Mouse (Mus musculus): Measurements from ENCODE around the gene Ces2c.
"Not testable (repeated sequence)": the region's sequence is repeated elsewhere in the genome, so short reads cannot be mapped to it uniquely, and the experiment has no call there.

Ces2c gene

DNA sequence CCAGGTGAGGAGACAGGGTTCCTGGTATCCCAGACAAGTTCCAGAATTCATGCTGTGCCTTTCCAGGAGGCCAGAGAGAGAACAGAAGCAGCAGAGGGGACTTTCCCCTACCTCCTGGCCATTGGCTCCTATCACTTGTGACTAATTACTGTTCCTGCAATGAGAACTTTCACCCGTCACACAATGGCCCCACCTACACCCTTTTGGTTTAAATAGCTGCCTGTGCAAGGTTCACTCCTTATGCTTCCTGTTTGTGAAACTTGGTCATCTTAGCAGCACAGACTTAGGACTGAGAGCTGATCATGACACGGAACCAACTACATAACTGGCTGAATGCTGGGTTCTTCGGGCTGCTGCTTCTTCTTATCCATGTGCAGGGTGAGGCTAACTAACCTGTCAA is at the start of gene Ces2c:
TSS of gene Ces2c (plus strand) at position 238 of the 400 bp plus-strand sequence.
- peak; percentile 6 for DNase-seq (ENCODE audit: extremely low spot score, low spot score)

DNA sequence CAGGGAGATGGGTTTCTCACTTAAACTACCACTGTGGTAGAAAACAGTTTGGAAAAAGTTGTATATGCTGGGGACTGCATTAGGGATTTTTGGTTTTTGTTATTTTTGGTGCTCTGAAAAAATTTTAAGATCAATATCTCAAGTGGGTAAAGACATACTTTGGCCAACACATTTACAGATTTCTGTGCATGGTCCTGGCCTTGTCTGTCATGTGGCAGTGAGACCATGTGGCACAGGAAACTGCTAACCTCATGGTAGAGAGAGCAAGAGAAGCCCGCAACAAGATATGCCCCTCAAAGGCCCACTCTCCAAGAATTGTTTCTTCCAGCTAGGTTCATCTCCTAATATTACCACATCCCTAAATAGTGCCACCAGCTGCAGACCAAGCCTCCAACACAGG is 47.5 kb upstream of the Ces2c start:
- no peak for DNase-seq (ENCODE audit: extremely low spot score, low spot score)

GRCm38 (mm10) chr8:104806127-104806526 is 40.7 kb upstream of the Ces2c start:
- no peak for DNase-seq (ENCODE audit: extremely low spot score, low spot score)

- DNase-seq (ENCODE audit: extremely low spot score, low spot score), result no peak
Observed at GRCm38 (mm10) chr8:104808542-104809413, 38.1 kb upstream of the Ces2c start.

DNA sequence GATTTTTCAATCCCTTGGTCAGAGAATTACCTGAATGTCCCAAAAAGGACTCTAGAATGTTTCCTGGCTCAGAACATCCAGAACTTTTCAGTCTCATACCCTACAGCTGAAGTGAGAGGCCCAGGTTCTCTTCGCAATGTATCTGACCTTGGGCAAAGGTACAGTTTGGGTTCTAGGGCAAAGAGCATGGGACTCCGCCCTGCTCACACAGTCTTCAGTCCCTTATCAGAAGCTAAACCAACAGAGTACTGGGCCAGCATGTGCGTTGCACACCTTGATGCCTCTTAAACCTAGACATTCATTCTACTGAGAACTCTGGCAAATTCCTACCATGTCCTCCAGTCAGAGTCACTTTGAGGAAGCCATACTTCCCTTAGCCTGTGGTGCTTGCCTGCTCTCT is 37.4 kb upstream of the Ces2c start:
- no peak for DNase-seq (ENCODE audit: extremely low spot score, low spot score)

DNA sequence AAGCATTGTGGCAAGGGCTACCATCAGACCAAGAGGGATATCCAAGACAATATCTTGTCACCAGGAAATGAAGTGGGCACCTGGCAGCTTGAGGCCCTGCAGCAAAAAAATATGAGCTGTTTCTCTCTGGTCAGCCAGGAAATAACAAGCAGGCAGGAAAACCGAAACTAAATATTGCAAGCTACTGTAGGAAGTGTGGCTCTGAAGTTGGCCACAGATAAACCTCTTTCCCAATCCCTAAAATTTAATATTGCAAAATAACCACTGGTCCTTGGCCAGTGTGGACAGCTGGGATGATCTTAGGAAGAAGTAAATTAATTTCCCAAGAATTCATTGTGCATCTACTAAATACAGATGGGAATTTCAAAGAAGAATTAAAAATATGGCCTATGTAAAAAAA is 20.0 kb upstream of the Ces2c start:
- no peak for DNase-seq (ENCODE audit: extremely low spot score, low spot score)

GRCm38 (mm10) chr8:104828221-104828620 is 18.6 kb upstream of the Ces2c start:
- DNase-seq (ENCODE audit: extremely low spot score, low spot score), result no peak

GRCm38 (mm10) chr8:104831440-104831839 is 15.4 kb upstream of the Ces2c start, which contains the start of gene Ces2b:
TSS of gene Ces2b (plus strand) at chr8:104831572.
- DNase-seq (ENCODE audit: extremely low spot score, low spot score), result no peak

DNA sequence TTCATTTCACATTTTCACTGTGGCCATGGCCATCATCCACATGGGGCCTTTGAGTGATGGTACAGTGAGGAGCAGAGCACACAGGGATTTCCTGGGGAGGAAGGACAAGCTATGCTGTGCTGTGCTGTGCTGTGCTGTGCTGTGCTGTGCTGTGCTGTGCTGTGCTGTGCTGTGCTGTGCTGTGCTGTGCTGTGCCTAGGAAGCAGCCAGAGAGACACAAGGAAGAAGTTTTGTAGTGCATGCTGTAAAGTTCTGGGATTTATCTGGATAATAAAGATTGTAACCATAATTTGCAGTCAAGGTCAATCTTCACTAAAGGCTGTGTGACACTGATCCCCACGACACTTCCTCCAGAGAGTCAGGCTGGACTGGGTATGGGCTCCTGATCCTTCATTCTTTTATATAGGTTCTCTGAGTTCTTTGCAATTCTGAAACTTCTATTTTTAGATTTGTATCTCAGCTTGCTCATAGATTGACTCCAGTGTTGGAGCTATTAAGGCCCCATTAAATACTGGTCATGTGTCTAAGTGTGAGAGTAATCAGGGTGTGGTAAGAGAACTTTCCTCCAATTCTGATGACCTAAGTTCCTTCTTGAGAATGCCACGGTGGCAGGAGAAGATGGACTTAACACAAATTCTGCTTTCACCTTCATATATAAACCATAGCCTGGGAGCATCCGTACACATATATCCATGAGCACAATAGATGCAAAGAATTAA is 5.3 kb upstream of the Ces2c start:
- DNase-seq (ENCODE audit: extremely low spot score, low spot score), result no peak

DNA sequence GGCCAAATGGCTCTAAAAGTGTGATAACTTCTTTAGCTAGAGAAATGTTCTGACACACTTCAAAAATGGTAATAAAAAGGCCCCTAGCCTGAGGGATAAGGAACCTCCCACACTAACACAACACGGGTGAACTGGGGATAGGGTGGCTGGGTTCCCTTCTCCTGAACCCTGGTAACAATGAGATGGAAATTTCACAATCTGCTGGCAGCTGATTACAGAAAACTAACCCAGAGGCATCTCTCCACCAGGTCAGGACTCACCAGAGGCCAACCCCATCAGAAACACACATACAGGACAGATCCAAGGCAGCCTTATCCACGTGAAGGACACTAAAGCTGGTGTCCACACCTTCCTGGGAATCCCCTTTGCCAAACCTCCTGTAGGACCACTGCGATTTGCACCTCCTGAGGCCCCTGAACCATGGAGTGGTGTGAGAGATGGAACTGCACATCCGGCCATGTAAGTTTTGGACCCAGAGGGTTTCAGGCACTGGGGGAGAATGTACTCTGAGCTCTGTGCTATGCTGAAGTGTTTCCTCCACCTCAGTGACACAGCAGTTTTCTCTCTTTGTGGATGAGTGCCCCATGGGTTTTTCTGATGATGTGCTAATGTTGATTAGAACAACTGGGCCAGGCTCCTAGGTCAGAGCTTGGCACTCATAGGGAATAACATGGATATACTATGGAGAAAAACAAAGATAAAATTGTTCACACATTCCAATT is 1.0 kb downstream of the Ces2c start:
- DNase-seq (ENCODE audit: extremely low spot score, low spot score), result peak; percentile 3

- DNase-seq (ENCODE audit: extremely low spot score, low spot score), result not testable (repeated sequence)
Observed at GRCm38 (mm10) chr8:104866844-104867531, 20.1 kb downstream of the Ces2c start.

DNA sequence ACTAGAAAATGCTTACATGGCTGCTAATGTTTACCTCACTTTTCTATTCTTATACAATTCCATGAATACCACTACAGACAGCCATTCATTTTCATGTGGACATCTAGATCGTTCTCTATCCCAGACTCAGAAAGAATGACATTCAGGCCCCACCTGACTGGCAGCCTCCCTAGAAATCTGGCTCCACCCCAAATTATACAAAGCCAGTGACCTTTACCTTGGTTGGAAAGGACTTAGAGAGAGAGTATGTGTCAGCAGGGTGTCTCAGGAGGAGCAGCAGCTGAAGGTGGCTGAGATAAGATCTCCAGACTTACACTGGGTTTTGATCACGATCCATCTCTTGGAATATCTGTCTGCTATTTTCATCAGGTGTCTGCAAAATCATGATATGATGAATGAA is 22.0 kb downstream of the Ces2c start:
- DNase-seq (ENCODE audit: extremely low spot score, low spot score), result not testable (repeated sequence)

DNA sequence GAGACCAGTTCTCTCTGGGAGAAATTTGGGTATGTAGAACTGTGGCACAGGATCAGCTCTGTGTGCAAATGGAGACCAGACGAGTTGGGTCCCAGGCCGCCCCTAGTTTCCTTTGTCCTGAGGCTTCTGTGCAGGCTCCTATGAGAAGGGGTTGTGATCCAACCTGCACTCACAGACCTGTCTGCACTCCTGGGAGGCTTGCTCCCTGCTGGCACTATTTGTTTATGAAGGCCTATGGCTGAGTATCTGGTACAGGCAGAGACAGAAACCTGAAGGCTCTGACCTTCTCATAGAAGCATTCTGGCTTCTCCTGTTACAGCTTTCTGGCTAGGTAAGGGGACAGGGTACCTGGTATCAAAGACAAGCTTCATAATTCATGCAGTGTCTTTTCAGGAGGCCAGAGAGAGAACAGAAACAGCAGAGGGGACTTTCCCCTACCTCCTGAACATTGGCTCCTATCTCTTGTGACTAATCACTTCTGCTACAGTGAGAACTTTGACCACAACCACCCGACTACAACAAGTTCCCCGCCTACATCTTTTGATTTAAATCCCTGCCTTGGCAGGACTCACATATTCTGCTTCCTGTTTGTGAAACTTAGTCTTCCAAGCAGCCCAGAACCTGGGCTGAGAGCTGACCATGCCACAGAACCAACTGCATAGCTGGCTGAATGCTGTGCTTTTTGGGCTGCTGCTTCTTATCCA is 39.5 kb downstream of the Ces2c start:
- DNase-seq (ENCODE audit: extremely low spot score, low spot score), result not testable (repeated sequence)

GRCm38 (mm10) chr8:104901746-104902145 is 54.9 kb downstream of the Ces2c start:
- DNase-seq (ENCODE audit: extremely low spot score, low spot score), result no peak

All from neural tube, embryonic 10.5 days (tissue).